Mouse (Mus musculus): Measurements from ENCODE around the gene Ppp2r2c. TPM values are rescaled to one million over a fixed set of nuclear protein-coding genes. Genes with fewer than 3 reads are reported as not detected.
A peak's percentile ranks its signal among the peaks of the same experiment; 100 is the strongest.

The Ppp2r2c gene
- polyA plus RNA-seq, 1 experiment from 2014 or later = 17.1 TPM

DNA sequence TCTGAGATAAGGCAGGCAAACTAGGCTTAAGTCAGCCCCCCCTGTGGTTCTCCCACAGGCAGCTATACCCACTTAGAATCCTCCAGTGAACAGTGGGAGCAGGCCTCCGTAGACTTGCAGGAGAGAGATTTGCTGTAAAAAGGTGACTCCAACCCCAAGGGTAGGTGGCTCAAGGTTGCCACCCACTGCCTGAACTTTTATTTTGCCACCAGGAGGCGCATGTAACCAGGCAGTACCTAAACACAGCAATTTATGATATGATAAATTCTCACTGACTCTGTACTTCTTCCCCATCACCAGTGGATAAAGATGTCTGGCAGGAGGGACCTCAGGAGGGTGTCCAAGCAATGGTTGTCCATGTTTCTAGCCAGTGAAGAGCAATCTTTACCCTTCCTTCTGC, 82.6 kb downstream of the Ppp2r2c start:
- DNase-seq (ENCODE audit: low spot score) (no peak), ATAC-seq (no peak)
- H3K4me3 ChIP-seq (ENCODE audit: low read depth, low read length) = no peak overlapping the region
- no peak overlapping the region for H3K9ac ChIP-seq (ENCODE audit: low read length)
- H3K4me2 ChIP-seq (ENCODE audit: low read length) = no peak overlapping the region
- H3K36me3 ChIP-seq (ENCODE audit: control insufficient read depth, insufficient read depth, low read length) = no peaks in the 10 kb centered on the region
- no peaks in the 10 kb centered on the region for H3K9me3 ChIP-seq (replicated peaks; ENCODE audit: control insufficient read depth, low read length)
- WGBS = 62% methylated on average over 2 of the region's 2 CpGs
- H3K4me1 ChIP-seq (ENCODE audit: control insufficient read depth, insufficient read depth, low read length) = 0 out of 2 replicates have a peak, but pooled peaks cover under 1% of the 10 kb centered on the region
- no peak overlapping the region for H3K27ac ChIP-seq (ENCODE audit: low read depth, low read length)
- peaks cover 15% of the 10 kb centered on the region; the same call in 1 of the 2 replicates for H3K27me3 ChIP-seq (replicated peaks; ENCODE audit: control insufficient read depth, insufficient read depth, low read length)

DNA sequence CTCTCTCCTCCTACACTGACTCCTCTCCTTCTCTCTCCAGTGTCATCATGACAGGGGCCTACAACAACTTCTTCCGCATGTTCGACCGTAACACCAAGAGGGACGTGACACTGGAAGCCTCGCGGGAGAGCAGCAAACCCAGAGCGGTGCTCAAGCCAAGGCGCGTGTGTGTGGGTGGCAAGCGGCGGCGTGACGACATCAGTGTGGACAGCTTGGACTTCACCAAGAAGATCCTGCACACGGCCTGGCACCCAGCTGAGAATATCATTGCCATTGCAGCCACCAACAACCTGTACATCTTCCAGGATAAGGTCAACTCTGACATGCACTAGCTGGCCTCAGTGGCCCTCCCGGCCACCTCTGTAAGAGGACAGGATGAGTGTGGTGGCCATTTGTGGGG, 84.0 kb downstream of the Ppp2r2c start:
- H3K36me3 ChIP-seq (ENCODE audit: control insufficient read depth, insufficient read depth, low read length) = no peaks in the 10 kb centered on the region
- ATAC-seq = no peak
- no peak overlapping the region for H3K9ac ChIP-seq (ENCODE audit: low read length)
- no peaks in the 10 kb centered on the region for H3K4me1 ChIP-seq (ENCODE audit: control insufficient read depth, insufficient read depth, low read length)
- 90% methylated on average over 15 of the region's 15 CpGs for WGBS
- no peaks in the 10 kb centered on the region for H3K9me3 ChIP-seq (replicated peaks; ENCODE audit: control insufficient read depth, low read length)
- no peak overlapping the region for H3K27ac ChIP-seq (ENCODE audit: low read depth, low read length)
- H3K4me3 ChIP-seq (ENCODE audit: low read depth, low read length) = no peak overlapping the region
- H3K4me2 ChIP-seq (ENCODE audit: low read length) = no peak overlapping the region
- H3K27me3 ChIP-seq (replicated peaks; ENCODE audit: control insufficient read depth, insufficient read depth, low read length) = peaks cover 13% of the 10 kb centered on the region; the same call in 1 of the 2 replicates
- DNase-seq (ENCODE audit: low spot score) = no peak

DNA sequence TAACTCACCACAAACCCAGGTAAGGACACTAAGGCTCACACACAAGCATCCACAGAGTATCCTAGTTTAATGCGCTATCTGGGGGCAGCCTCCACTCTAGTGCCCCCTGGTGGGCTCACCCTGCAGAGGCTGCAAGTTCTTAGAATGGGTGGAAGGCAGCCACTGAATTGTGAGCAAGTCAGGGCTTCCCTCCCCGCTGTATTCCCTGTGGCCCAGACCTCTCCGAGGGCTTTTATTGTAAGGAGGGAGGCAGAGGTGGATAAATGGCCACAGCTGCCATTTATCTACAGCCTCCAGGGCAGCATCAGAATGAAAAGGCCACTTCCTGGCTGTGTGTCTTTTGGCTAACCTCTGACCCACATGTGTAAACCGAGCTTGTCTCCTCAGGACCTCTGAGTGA, 87.1 kb downstream of the Ppp2r2c start:
- Histone ChIP-seq H3K9me3 (replicated peaks; ENCODE audit: control insufficient read depth, low read length) (no peaks in the 10 kb centered on the region), H3K9ac (ENCODE audit: low read length) (no peak overlapping the region), H3K4me2 (ENCODE audit: low read length) (no peak overlapping the region), H3K4me1 (ENCODE audit: control insufficient read depth, insufficient read depth, low read length) (peaks cover 1% of the 10 kb centered on the region), H3K36me3 (ENCODE audit: control insufficient read depth, insufficient read depth, low read length) (no peaks in the 10 kb centered on the region), H3K4me3 (ENCODE audit: low read depth, low read length) (no peak overlapping the region), H3K27ac (ENCODE audit: low read depth, low read length) (no peak overlapping the region), H3K27me3 (replicated peaks; ENCODE audit: control insufficient read depth, insufficient read depth, low read length) (no peaks in the 10 kb centered on the region)
- ATAC-seq = no peak
- DNase-seq (ENCODE audit: low spot score) = peak; percentile 42
- WGBS = 35% methylated on average over 4 of the region's 4 CpGs

DNA sequence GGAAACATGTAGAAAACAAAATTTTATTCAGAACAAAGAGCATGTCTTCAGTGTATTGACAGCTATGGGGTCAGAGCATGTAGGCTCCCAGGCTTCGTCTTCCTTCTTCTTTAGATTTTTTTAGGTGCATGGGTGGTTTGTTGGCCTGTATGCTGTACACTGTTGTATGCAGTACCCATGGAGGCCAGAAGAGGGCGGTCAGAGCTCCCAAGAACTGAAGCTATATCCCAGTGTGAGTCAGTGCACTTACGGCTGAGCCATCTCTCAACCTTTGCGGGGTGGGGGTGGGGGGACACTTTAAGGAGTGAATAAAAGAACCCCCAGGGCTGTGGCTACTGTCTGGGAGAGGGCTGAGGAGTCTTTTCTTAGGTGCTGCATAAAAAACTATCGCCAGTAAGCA, 90.5 kb downstream of the Ppp2r2c start:
- Histone ChIP-seq H3K4me2 (ENCODE audit: low read length) (no peak overlapping the region), H3K36me3 (ENCODE audit: control insufficient read depth, insufficient read depth, low read length) (no peaks in the 10 kb centered on the region), H3K4me3 (ENCODE audit: low read depth, low read length) (no peak overlapping the region), H3K4me1 (ENCODE audit: control insufficient read depth, insufficient read depth, low read length) (peaks cover 4% of the 10 kb centered on the region), H3K9me3 (replicated peaks; ENCODE audit: control insufficient read depth, low read length) (no peaks in the 10 kb centered on the region), H3K27me3 (replicated peaks; ENCODE audit: control insufficient read depth, insufficient read depth, low read length) (no peaks in the 10 kb centered on the region), H3K27ac (ENCODE audit: low read depth, low read length) (no peak overlapping the region), H3K9ac (ENCODE audit: low read length) (no peak overlapping the region)
- DNase-seq (ENCODE audit: low spot score) = peak; percentile 76
- ATAC-seq = peak; percentile 64; the same call in 1 of the 2 replicates
- 25% methylated on average over 5 of the region's 5 CpGs for WGBS

DNA sequence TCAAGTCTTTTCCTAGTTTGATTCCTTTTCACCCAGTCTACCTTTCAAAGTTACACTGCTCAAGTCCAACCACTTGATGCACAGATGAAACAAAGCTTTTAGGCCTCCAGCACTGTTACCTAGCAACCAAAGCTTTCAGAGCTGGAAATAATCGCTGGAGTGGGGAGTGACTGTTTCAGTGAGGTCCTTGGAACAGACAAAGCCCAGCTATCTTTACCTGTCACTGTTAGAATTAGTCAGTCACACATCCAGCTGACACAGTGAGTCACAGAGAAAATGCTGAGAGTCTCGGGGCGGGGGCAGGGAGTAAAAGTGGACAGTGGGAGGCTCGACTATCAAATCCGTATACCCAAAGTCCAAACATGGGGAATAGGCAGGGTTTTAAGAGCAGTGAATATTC, 92.2 kb downstream of the Ppp2r2c start:
- H3K27ac ChIP-seq (ENCODE audit: low read depth, low read length) = peak overlapping the region; percentile 65
- no peak overlapping the region for H3K4me3 ChIP-seq (ENCODE audit: low read depth, low read length)
- H3K9ac ChIP-seq (ENCODE audit: low read length) = peak overlapping the region; percentile 17; the same call in 1 of the 2 replicates
- no peaks in the 10 kb centered on the region for H3K9me3 ChIP-seq (replicated peaks; ENCODE audit: control insufficient read depth, low read length)
- peaks cover 4% of the 10 kb centered on the region for H3K4me1 ChIP-seq (ENCODE audit: control insufficient read depth, insufficient read depth, low read length)
- peak; percentile 87 for DNase-seq (ENCODE audit: low spot score)
- H3K36me3 ChIP-seq (ENCODE audit: control insufficient read depth, insufficient read depth, low read length) = no peaks in the 10 kb centered on the region
- no peak overlapping the region for H3K4me2 ChIP-seq (ENCODE audit: low read length)
- no peaks in the 10 kb centered on the region for H3K27me3 ChIP-seq (replicated peaks; ENCODE audit: control insufficient read depth, insufficient read depth, low read length)
- WGBS = 4% methylated on average over 5 of the region's 5 CpGs
- ATAC-seq = peak; percentile 49; the same call in 1 of the 2 replicates

DNA sequence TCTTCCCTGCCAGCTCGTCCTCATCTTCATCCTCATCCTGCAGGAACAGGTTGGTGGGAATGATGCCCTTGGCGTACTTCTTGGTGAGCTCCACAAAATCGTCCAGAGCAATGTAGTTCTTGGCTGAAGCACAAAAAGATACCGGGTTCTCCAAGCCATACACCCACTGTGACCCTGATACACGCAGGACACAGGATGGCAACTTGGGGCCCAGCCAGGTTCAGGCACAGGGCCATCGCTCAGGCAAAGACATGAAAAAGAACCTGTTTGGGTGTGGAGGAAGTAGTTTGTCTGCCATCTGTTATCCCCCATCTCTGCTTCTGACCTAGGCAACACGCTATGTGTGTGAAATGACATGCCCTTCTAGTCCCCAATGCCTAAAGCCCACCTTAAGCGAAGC, 103.3 kb downstream of the Ppp2r2c start:
- no peak overlapping the region for H3K27ac ChIP-seq (ENCODE audit: low read depth, low read length)
- no peak overlapping the region for H3K4me3 ChIP-seq (ENCODE audit: low read depth, low read length)
- no peaks in the 10 kb centered on the region for H3K4me1 ChIP-seq (ENCODE audit: control insufficient read depth, insufficient read depth, low read length)
- H3K4me2 ChIP-seq (ENCODE audit: low read length) = no peak overlapping the region
- no peaks in the 10 kb centered on the region for H3K9me3 ChIP-seq (replicated peaks; ENCODE audit: control insufficient read depth, low read length)
- no peaks in the 10 kb centered on the region for H3K27me3 ChIP-seq (replicated peaks; ENCODE audit: control insufficient read depth, insufficient read depth, low read length)
- H3K36me3 ChIP-seq (ENCODE audit: control insufficient read depth, insufficient read depth, low read length) = peaks cover 24% of the 10 kb centered on the region; the same call in 1 of the 2 replicates
- no peak overlapping the region for H3K9ac ChIP-seq (ENCODE audit: low read length)
- 86% methylated on average over 8 of the region's 8 CpGs for WGBS
- ATAC-seq (no peak), DNase-seq (ENCODE audit: low spot score) (no peak)

DNA sequence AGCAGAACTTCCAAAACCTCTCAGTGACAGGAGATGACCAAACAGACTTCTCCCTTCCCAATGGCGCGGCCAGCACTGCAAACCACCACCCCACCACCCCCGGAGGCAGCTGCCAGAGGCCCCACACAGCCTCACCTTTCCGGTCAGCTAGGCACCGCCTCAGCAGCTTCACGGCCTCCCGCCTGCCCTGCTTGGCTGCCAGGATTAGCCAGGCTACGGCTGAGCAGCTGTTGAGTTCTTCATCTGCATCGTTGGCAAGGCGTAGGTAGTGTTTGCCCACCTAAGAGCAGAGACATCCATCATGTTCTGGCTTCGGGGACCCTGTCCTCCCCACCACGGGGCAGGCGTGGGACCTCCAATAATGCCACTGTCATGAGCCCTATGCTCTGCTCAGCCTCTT, 107.0 kb downstream of the Ppp2r2c start:
- ATAC-seq (no peak), DNase-seq (ENCODE audit: low spot score) (no peak)
- H3K36me3 ChIP-seq (ENCODE audit: control insufficient read depth, insufficient read depth, low read length) = 0 out of 2 replicates have a peak, but pooled peaks cover 6% of the 10 kb centered on the region
- no peaks in the 10 kb centered on the region for H3K4me1 ChIP-seq (ENCODE audit: control insufficient read depth, insufficient read depth, low read length)
- H3K27me3 ChIP-seq (replicated peaks; ENCODE audit: control insufficient read depth, insufficient read depth, low read length) = no peaks in the 10 kb centered on the region
- no peak overlapping the region for H3K4me2 ChIP-seq (ENCODE audit: low read length)
- H3K9ac ChIP-seq (ENCODE audit: low read length) = no peak overlapping the region
- H3K4me3 ChIP-seq (ENCODE audit: low read depth, low read length) = no peak overlapping the region
- H3K27ac ChIP-seq (ENCODE audit: low read depth, low read length) = no peak overlapping the region
- H3K9me3 ChIP-seq (replicated peaks; ENCODE audit: control insufficient read depth, low read length) = no peaks in the 10 kb centered on the region
- 86% methylated on average over 13 of the region's 13 CpGs for WGBS

DNA sequence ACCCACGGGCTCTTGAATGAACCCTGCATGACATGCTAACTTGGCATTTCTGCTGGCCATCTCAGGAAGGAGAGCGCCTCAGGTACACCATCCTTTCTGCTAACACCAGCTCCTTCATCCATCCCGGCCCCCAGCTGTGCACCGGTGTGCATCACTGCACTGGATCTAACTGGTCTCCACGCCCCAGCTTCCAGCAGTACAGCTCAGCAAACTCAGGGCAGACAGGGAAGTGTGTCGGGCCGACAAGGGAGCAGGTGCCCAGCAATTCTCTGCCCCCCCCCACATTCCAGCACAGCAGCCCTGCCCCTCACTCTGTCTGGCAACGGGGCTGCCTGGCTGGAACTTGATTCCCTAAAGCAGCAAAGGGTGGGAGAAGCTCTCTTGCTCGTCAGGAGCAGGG, 109.5 kb downstream of the Ppp2r2c start:
- Histone ChIP-seq H3K36me3 (ENCODE audit: control insufficient read depth, insufficient read depth, low read length) (no peaks in the 10 kb centered on the region), H3K4me2 (ENCODE audit: low read length) (no peak overlapping the region), H3K4me3 (ENCODE audit: low read depth, low read length) (no peak overlapping the region), H3K4me1 (ENCODE audit: control insufficient read depth, insufficient read depth, low read length) (no peaks in the 10 kb centered on the region), H3K9ac (ENCODE audit: low read length) (no peak overlapping the region), H3K9me3 (replicated peaks; ENCODE audit: control insufficient read depth, low read length) (no peaks in the 10 kb centered on the region), H3K27ac (ENCODE audit: low read depth, low read length) (no peak overlapping the region), H3K27me3 (replicated peaks; ENCODE audit: control insufficient read depth, insufficient read depth, low read length) (no peaks in the 10 kb centered on the region)
- DNase-seq (ENCODE audit: low spot score) = no peak
- 71% methylated on average over 9 of the region's 9 CpGs for WGBS
- ATAC-seq = no peak

DNA sequence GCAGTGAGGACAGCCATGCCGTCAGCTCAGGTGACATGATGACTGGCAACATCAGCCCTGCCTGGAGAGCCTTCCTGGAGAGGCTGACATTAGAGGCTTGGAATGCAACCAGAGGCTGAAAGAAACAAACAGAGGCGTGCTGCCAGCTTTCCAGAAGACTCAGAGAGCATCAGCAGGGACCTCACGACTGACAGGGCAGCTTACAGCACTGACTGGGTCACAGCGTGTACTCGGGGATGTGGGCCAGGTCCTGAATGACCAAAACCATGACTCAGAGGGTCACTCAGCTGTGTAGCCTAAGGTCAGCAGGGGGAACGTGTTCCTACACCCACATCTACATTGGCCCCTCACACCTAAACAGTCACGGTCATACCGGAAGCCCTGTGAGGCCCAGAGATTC, 110.7 kb downstream of the Ppp2r2c start:
- no peak for DNase-seq (ENCODE audit: low spot score)
- Histone ChIP-seq H3K4me1 (ENCODE audit: control insufficient read depth, insufficient read depth, low read length) (no peaks in the 10 kb centered on the region), H3K9ac (ENCODE audit: low read length) (no peak overlapping the region), H3K4me2 (ENCODE audit: low read length) (no peak overlapping the region), H3K36me3 (ENCODE audit: control insufficient read depth, insufficient read depth, low read length) (no peaks in the 10 kb centered on the region), H3K27ac (ENCODE audit: low read depth, low read length) (no peak overlapping the region), H3K27me3 (replicated peaks; ENCODE audit: control insufficient read depth, insufficient read depth, low read length) (no peaks in the 10 kb centered on the region), H3K4me3 (ENCODE audit: low read depth, low read length) (no peak overlapping the region), H3K9me3 (replicated peaks; ENCODE audit: control insufficient read depth, low read length) (no peaks in the 10 kb centered on the region)
- 80% methylated on average over 8 of the region's 8 CpGs for WGBS
- ATAC-seq = no peak
